Mouse (Mus musculus) ES-E14 (cell line): Measurements from ENCODE around the gene Pgd.

Experiments used
- CHD2 ChIP-seq: IDR thresholded peaks from 2 replicates; pipeline ENCODE4 v1.6.1; 2014; ENCODE audit warnings: mild to moderate bottlenecking, low read depth, low read length, inconsistent platforms
- HCFC1 ChIP-seq: IDR thresholded peaks from 2 replicates; pipeline ENCODE4 v1.6.1; 2012; ENCODE audit warnings: low read length, inconsistent platforms, borderline replicate concordance; ENCODE audit not compliant: insufficient read depth
- MAFK ChIP-seq: IDR thresholded peaks from 2 replicates; pipeline ENCODE4 v1.6.1; 2014; ENCODE audit warnings: mild to moderate bottlenecking, low read depth, low read length, inconsistent platforms; ENCODE audit not compliant: insufficient read depth
- ZC3H11A ChIP-seq: IDR thresholded peaks from 2 replicates; pipeline ENCODE4 v1.6.1; 2012; ENCODE audit warnings: low read depth, mild to moderate bottlenecking, inconsistent platforms, low read length, borderline replicate concordance
- ZNF384 ChIP-seq: IDR thresholded peaks from 2 replicates; pipeline ENCODE4 v1.6.1; 2012; ENCODE audit warnings: low read depth, low read length, inconsistent platforms

GRCm38 (mm10) chr4:149213466-149213865 is 46.9 kb upstream of the Pgd start:
- TF ChIP-seq ZNF384 (no peak), ZC3H11A (no peak), HCFC1 (no peak), MAFK (no peak), CHD2 (no peak)
